Mouse (Mus musculus): ENCODE measurements around the gene Mdm4.

- TF ChIP-seq MAX (IDR thresholded peaks at IDR 0.05; ENCODE audit: low read length) (no peak), CTCF (IDR thresholded peaks at IDR 0.05 in 2 of 3, conservative IDR thresholded peaks at IDR 0.05 in 1 of 3; ENCODE audit: control insufficient read depth in 1 of 3, insufficient read depth in 1 of 3, low read depth in 2 of 3, low read length in 3 of 3, poor library complexity in 1 of 3, severe bottlenecking in 1 of 3) (no peak)
These were observed 44.2 kb upstream of the Mdm4 start for GRCm38 (mm10) chr1:133074541-133074940.

All from MEL (cell line).